Mouse (Mus musculus): ENCODE results near the gene Nrxn2.

The Nrxn2 gene

GRCm38 (mm10) chr19:6494032-6494431 is 75.5 kb downstream of the Nrxn2 start:
- in situ Hi-C loops (cut with MboI, MseI): loop anchor here (5.0 to 25.0 kb wide), 2 partner anchors 78 to 1807 kb away; partner anchors contain the start of gene Gm960

GRCm38 (mm10) chr19:6494504-6495170 is 76.1 kb downstream of the Nrxn2 start:
- in situ Hi-C loops (cut with MboI, MseI): loop anchor here (5.0 to 25.0 kb wide), 2 partner anchors 78 to 1807 kb away; partner anchors contain the start of gene Gm960

GRCm38 (mm10) chr19:6495714-6496113 is 77.2 kb downstream of the Nrxn2 start:
- in situ Hi-C loops (cut with MboI, MseI): loop anchor here (25.0 kb wide), 1 partner anchor 1808 kb away; the partner anchor contains the start of gene Gm960

- in situ Hi-C loops (cut with MboI, MseI): loop anchor here (25.0 kb wide), 1 partner anchor 1809 kb away; the partner anchor contains the start of gene Gm960
Measured at GRCm38 (mm10) chr19:6496462-6497149, 78.1 kb downstream of the Nrxn2 start.

- in situ Hi-C loops (cut with MboI, MseI): loop anchor here (25.0 kb wide), 1 partner anchor 1810 kb away; the partner anchor contains the start of gene Gm960
Measured at GRCm38 (mm10) chr19:6497150-6497801, 78.7 kb downstream of the Nrxn2 start.

- in situ Hi-C loops (cut with MboI, MseI): loop anchor here (25.0 kb wide), 1 partner anchor 1811 kb away; the partner anchor contains the start of gene Gm960
Measured at GRCm38 (mm10) chr19:6497803-6498202, 79.3 kb downstream of the Nrxn2 start.

GRCm38 (mm10) chr19:6498350-6499131 is 80.0 kb downstream of the Nrxn2 start:
- in situ Hi-C loops (cut with MboI, MseI): loop anchor here (25.0 kb wide), 1 partner anchor 1811 kb away; the partner anchor contains the start of gene Gm960

- in situ Hi-C loops (cut with MboI, MseI): loop anchor here (10.0 to 25.0 kb wide), 2 partner anchors 315 to 1813 kb away; partner anchors contain the start of gene Gm960
Measured at GRCm38 (mm10) chr19:6499860-6500635, 81.5 kb downstream of the Nrxn2 start.

GRCm38 (mm10) chr19:6500636-6501025 is 82.1 kb downstream of the Nrxn2 start:
- in situ Hi-C loops (cut with MboI, MseI): loop anchor here (10.0 kb wide), 1 partner anchor 314 kb away; no protein-coding TSS in a partner anchor

- in situ Hi-C loops (cut with MboI, MseI): loop anchor here (10.0 kb wide), 1 partner anchor 313 kb away; no protein-coding TSS in a partner anchor
Measured at GRCm38 (mm10) chr19:6502035-6502541, 83.6 kb downstream of the Nrxn2 start.

GRCm38 (mm10) chr19:6502543-6503319 is 84.2 kb downstream of the Nrxn2 start:
- in situ Hi-C loops (cut with MboI, MseI): loop anchor here (10.0 kb wide), 1 partner anchor 312 kb away; no protein-coding TSS in a partner anchor

- in situ Hi-C loops (cut with MboI, MseI): loop anchor here (10.0 kb wide), 1 partner anchor 311 kb away; no protein-coding TSS in a partner anchor
Measured at GRCm38 (mm10) chr19:6503926-6504655, 85.6 kb downstream of the Nrxn2 start.

- in situ Hi-C loops (cut with MboI, MseI): loop anchor here (10.0 kb wide), 1 partner anchor 310 kb away; no protein-coding TSS in a partner anchor
Measured at GRCm38 (mm10) chr19:6504656-6505045, 86.1 kb downstream of the Nrxn2 start.

- in situ Hi-C loops (cut with MboI, MseI): loop anchor here (10.0 kb wide), 1 partner anchor 307 kb away; no protein-coding TSS in a partner anchor
Measured at GRCm38 (mm10) chr19:6507393-6507792, 88.9 kb downstream of the Nrxn2 start.

- in situ Hi-C loops (cut with MboI, MseI): loop anchor here (10.0 kb wide), 1 partner anchor 305 kb away; no protein-coding TSS in a partner anchor
Measured at GRCm38 (mm10) chr19:6509881-6510280, 91.3 kb downstream of the Nrxn2 start.

- in situ Hi-C loops (cut with MboI, MseI): no loop called here
Measured at GRCm38 (mm10) chr19:6510546-6510945, 92.0 kb downstream of the Nrxn2 start.

- in situ Hi-C loops (cut with MboI, MseI): no loop called here
Measured at GRCm38 (mm10) chr19:6513389-6514139, 95.0 kb downstream of the Nrxn2 start.
